Mouse (Mus musculus): ENCODE data around the gene Abca8b. TPM values are rescaled to one million over a fixed set of nuclear protein-coding genes. Genes with fewer than 3 reads are reported as not detected.
"Not testable (repeated sequence)": the region's sequence is repeated elsewhere in the genome, so short reads cannot be mapped to it uniquely, and the experiment has no call there.

The Abca8b gene
- polyA plus RNA-seq, 1 experiment, result 1.2 TPM

GRCm38 (mm10) chr11:109919480-109919879 is 76.2 kb downstream of the Abca8b start:
- Histone ChIP-seq H3K4me3 (ENCODE audit: insufficient read depth, low read length) (no peak overlapping the region), H3K4me1 (ENCODE audit: control insufficient read depth, insufficient read depth, low read length) (no peaks in the 10 kb centered on the region), H3K27ac (ENCODE audit: insufficient read depth, low read depth, low read length) (no peak overlapping the region)
- TF ChIP-seq CTCF (IDR thresholded peaks at IDR 0.05; ENCODE audit: low read depth, low read length) (no peak), POLR2A (IDR thresholded peaks at IDR 0.05; ENCODE audit: borderline replicate concordance, low read depth, low read length) (no peak)

GRCm38 (mm10) chr11:109916654-109917053 is 79.0 kb downstream of the Abca8b start:
- Histone ChIP-seq H3K4me3 (ENCODE audit: insufficient read depth, low read length) (no peak overlapping the region), H3K27ac (ENCODE audit: insufficient read depth, low read depth, low read length) (no peak overlapping the region), H3K4me1 (ENCODE audit: control insufficient read depth, insufficient read depth, low read length) (no peaks in the 10 kb centered on the region)
- no peak for TF ChIP-seq CTCF (IDR thresholded peaks at IDR 0.05; ENCODE audit: low read depth, low read length)
- no peak for TF ChIP-seq POLR2A (IDR thresholded peaks at IDR 0.05; ENCODE audit: borderline replicate concordance, low read depth, low read length)

- H3K4me3 ChIP-seq (ENCODE audit: insufficient read depth, low read length); H3K27ac ChIP-seq (ENCODE audit: insufficient read depth, low read depth, low read length): not testable (repeated sequence)
- H3K4me1 ChIP-seq (ENCODE audit: control insufficient read depth, insufficient read depth, low read length), result peaks cover 17% of the 10 kb centered on the region
These were observed 82.5 kb downstream of the Abca8b start for GRCm38 (mm10) chr11:109913156-109913555.

- H3K4me1 ChIP-seq (ENCODE audit: control insufficient read depth, insufficient read depth, low read length), result peaks cover 22% of the 10 kb centered on the region
- not testable (repeated sequence) for H3K27ac ChIP-seq (ENCODE audit: insufficient read depth, low read depth, low read length); H3K4me3 ChIP-seq (ENCODE audit: insufficient read depth, low read length)
These were observed 83.5 kb downstream of the Abca8b start for GRCm38 (mm10) chr11:109912118-109912517.

- Histone ChIP-seq H3K27ac (ENCODE audit: insufficient read depth, low read depth, low read length) (peak overlapping the region; percentile 34), H3K4me1 (ENCODE audit: control insufficient read depth, insufficient read depth, low read length) (peaks cover 22% of the 10 kb centered on the region), H3K4me3 (ENCODE audit: insufficient read depth, low read length) (no peak overlapping the region)
- TF ChIP-seq CTCF (IDR thresholded peaks at IDR 0.05; ENCODE audit: low read depth, low read length) (no peak), POLR2A (IDR thresholded peaks at IDR 0.05; ENCODE audit: borderline replicate concordance, low read depth, low read length) (no peak)
These were observed 85.8 kb downstream of the Abca8b start for GRCm38 (mm10) chr11:109909801-109910200.

GRCm38 (mm10) chr11:109908207-109909031 is 87.2 kb downstream of the Abca8b start:
- TF ChIP-seq POLR2A (IDR thresholded peaks at IDR 0.05; ENCODE audit: borderline replicate concordance, low read depth, low read length) (no peak), CTCF (IDR thresholded peaks at IDR 0.05; ENCODE audit: low read depth, low read length) (no peak)
- no peak overlapping the region for H3K4me3 ChIP-seq (ENCODE audit: insufficient read depth, low read length)
- H3K27ac ChIP-seq (ENCODE audit: insufficient read depth, low read depth, low read length), result no peak overlapping the region
- peaks cover 22% of the 10 kb centered on the region for H3K4me1 ChIP-seq (ENCODE audit: control insufficient read depth, insufficient read depth, low read length)

GRCm38 (mm10) chr11:109907508-109907907 is 88.1 kb downstream of the Abca8b start:
- H3K4me3 ChIP-seq (ENCODE audit: insufficient read depth, low read length), result no peak overlapping the region
- H3K4me1 ChIP-seq (ENCODE audit: control insufficient read depth, insufficient read depth, low read length), result peaks cover 24% of the 10 kb centered on the region
- no peak for TF ChIP-seq CTCF (IDR thresholded peaks at IDR 0.05; ENCODE audit: low read depth, low read length)
- no peak for TF ChIP-seq POLR2A (IDR thresholded peaks at IDR 0.05; ENCODE audit: borderline replicate concordance, low read depth, low read length)

GRCm38 (mm10) chr11:109902616-109903598 is 92.7 kb downstream of the Abca8b start:
- Histone ChIP-seq H3K4me3 (ENCODE audit: insufficient read depth, low read length) (no peak overlapping the region), H3K27ac (ENCODE audit: insufficient read depth, low read depth, low read length) (no peak overlapping the region), H3K4me1 (ENCODE audit: control insufficient read depth, insufficient read depth, low read length) (peaks cover 5% of the 10 kb centered on the region)
- TF ChIP-seq CTCF (IDR thresholded peaks at IDR 0.05; ENCODE audit: low read depth, low read length) (no peak), POLR2A (IDR thresholded peaks at IDR 0.05; ENCODE audit: borderline replicate concordance, low read depth, low read length) (no peak)

More at GRCm38 (mm10) chr11:109907508-109907907, 88.1 kb downstream of the Abca8b start:
- no peak overlapping the region for H3K27ac ChIP-seq (ENCODE audit: insufficient read depth, low read depth, low read length)

- H3K4me3 ChIP-seq (ENCODE audit: insufficient read depth, low read length), result no peak overlapping the region
- H3K4me1 ChIP-seq (ENCODE audit: control insufficient read depth, insufficient read depth, low read length), result peaks cover 2% of the 10 kb centered on the region; the same call in 1 of the 2 replicates
- TF ChIP-seq CTCF (IDR thresholded peaks at IDR 0.05; ENCODE audit: low read depth, low read length), result no peak
- no peak for TF ChIP-seq POLR2A (IDR thresholded peaks at IDR 0.05; ENCODE audit: borderline replicate concordance, low read depth, low read length)
- no peak overlapping the region for H3K27ac ChIP-seq (ENCODE audit: insufficient read depth, low read depth, low read length)
These were observed 95.0 kb downstream of the Abca8b start for GRCm38 (mm10) chr11:109900491-109901241.
